Mouse (Mus musculus) bone marrow macrophage, adult 2 months (primary cell): ENCODE measurements around the gene Nme4.

Experiments
- CTCF ChIP-seq: IDR thresholded peaks from 2 replicates; pipeline ENCODE4 v1.5.1; 2012; ENCODE audit warnings: low read depth, mild to moderate bottlenecking, low read length, moderate library complexity
- POLR2A ChIP-seq: IDR thresholded peaks from 2 replicates; pipeline ENCODE4 v1.6.1; 2012; ENCODE audit warnings: mild to moderate bottlenecking, low read depth, low read length, borderline replicate concordance

DNA sequence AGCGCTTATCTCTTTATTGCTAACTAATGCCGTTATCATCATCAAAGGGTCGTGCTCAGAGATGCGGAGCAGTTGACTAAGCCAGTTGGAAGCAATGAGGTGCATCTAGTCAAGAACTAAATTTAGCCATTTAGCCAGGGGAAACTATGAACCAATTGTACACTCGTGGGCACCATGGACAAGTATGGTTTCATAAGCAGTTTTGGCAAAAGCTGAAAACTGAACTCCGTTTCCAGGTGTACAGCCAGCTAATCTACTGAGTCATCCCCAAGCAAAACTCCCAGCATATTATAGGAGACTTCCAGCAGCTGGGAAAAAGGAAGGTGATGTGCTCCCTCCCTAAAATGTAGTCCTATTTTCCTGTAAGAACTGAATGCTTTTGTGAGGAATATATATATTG, 25.3 kb downstream of the Nme4 start:
- no peak for TF ChIP-seq POLR2A
- TF ChIP-seq CTCF, result no peak
